Mouse (Mus musculus) adrenal gland (tissue): Measurements from ENCODE around the gene Il6st.
"Not testable (repeated sequence)": the region's sequence is repeated elsewhere in the genome, so short reads cannot be mapped to it uniquely, and the experiment has no call there.

Source experiments
- intact Hi-C: fragments of 180-260 bp; cut with DNase I; formaldehyde crosslinking; loops from one replicate; pipeline ENCODE4 v1.15.1; 2025
- long read RNA-seq, 2 experiments: library from polyadenylated mRNA; unstranded; transcript quantifications; one replicate each; pipeline ENCODE4 v2.0.0; 2020; ENCODE audit warnings: borderline replicate concordance in 1 of 2; ENCODE audit not compliant: insufficient replicate concordance in 1 of 2

Gene Il6st
- long read RNA-seq, experiment 1, full-length matches to known transcripts, result 17 of 39 reads
- long read RNA-seq, experiment 1, partial matches to known transcripts, result 3 of 39 reads
- long read RNA-seq, experiment 1, other reads (novel, unspliced or antisense), result 19 of 39 reads
- long read RNA-seq, experiment 2, full-length matches to known transcripts, result 13 of 53 reads
- long read RNA-seq, experiment 2, partial matches to known transcripts, result 9 of 53 reads
- long read RNA-seq, experiment 2, other reads (novel, unspliced or antisense), result 31 of 53 reads

DNA sequence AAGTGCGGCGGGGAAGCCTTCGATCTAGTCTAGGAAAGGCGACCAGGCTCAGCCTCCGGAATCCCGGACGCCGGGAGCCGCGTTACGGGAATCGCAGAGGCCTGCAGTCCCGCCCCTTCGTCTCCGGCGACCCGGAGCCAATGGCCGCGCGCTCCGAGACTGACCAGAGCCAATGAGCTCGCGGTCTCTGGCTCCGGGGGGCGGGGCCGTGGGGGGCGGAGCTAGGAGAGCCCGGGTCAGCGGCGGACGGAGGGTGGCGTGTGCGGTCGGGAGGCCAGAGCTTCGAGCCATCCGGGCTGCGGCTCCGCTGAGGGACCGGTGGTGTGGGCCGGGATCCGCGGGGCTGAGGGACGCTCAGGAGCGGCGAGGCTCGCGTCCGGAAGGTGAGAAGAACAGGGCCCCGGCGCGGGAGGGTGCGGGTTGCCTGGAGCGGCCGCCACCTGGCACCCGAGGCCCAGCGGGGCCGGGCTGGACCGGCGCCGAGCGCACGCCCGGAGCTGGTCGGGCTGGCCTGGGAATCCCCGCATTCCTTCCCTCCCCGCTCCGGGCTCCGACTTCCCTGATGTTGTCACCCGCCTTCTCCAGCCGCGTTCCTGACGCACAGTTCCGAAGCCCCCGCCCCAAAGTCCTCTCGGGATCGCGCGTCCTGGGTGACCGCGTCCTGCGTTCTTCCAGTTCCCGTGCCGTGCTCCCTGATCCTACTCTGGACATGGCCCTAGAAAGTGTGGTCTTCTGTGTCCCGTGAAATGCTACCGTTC is at the start of gene Il6st:
Gene Il6st, plus strand, starts transcription at position 203 of the 758 bp plus-strand sequence.
- intact Hi-C loops, result loop anchor here (5.0 kb wide), 1 partner anchor 152 kb away; no protein-coding TSS in a partner anchor

DNA sequence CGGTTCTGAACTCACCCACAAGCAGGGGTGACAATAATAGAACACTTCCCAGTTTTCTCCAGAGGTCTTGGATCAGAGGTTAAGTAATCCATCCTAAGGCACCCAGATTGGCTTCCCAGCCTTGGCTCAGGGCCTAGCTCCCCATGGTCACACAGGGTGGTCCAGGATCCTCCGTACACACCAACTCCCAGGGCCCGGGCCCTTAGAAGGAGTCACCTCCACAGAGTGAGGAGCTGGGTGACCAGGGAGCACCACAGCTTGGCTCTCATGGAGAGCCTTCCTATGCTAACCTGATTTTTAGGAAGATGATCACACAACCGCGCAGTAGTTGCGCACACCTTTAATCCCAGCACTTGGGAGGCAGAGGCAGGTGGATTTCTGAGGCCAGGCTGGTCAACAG is 48.0 kb upstream of the Il6st start:
- intact Hi-C loops, result no loop called here

DNA sequence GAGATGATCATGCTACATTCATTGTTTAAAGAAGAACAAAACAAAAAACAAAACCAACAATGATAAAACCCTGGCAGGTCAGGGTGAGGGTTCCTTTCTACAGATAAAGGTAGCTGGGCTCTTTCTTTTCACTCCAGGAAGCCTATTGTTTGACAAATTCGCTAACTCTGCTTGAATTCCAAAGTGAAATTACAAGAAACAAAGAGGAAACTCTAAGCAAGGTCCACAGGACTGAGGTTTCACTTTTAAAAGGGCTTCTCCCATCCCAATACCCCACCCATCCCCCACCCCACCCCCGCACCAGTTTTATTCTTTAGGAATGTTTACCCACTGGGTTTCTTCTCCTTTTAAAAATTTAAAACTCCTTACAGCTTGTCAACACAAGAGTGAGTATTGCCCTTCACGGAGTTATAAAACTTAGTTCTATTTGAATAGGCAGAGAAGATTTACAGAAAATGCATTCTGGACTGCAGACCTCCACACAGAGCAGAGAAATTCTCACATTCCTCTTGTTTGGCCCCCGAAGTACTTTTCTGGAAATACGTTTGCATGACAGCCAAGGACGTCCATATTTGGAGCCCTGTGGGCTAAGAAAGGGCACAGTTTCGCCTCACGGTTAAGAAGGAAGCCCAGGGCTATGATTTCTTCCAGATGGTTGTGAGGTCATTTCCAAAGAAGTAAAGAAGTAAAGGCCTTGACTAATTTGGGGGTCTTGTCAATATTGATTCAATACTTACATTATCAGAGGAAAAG is 47.3 kb upstream of the Il6st start:
- intact Hi-C loops, result no loop called here

DNA sequence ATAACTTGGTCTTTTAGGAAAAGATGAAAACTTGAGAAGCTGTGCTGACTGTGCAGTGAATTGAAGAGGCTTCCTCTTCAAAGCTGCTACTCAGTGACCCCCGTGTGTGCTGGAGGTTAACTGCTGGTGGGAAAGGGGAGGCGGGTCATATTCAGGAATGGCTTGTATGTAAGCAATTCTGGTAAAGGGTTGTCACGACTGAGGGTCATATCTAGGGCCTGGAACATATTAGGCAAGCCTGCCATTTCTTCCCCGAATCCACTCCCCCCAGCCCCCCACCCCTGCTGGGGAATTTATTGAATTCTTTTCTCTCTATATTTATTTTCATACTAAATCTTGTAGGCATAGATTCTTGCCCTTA is 46.7 kb upstream of the Il6st start:
- intact Hi-C loops, result no loop called here

DNA sequence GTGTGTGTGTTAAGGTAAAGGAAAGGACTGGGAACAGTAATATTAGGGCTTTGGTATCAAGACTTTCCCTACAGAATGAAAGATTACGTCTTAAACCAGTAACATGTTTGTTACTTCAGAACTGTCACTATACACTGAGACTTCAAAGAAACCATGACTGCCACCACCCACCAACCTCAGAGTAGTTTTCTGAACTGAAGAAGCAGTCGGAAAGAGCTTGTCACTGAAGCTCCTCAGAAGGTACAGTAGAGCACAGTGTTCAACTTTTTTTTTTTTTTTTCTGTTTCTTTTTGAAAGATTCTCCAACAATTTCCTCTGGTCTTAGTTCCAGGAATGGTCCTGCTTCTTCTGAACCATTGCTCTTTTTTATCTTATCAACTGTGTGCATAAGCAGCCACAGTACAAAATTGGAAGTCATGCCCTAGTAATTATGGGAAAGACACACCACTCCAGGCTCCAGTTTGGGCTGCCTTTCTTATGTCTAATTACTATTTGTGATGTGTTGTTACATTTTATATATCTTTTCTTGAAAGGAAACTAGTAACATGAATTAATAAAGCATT is 45.9 kb upstream of the Il6st start:
- intact Hi-C loops, result no loop called here

DNA sequence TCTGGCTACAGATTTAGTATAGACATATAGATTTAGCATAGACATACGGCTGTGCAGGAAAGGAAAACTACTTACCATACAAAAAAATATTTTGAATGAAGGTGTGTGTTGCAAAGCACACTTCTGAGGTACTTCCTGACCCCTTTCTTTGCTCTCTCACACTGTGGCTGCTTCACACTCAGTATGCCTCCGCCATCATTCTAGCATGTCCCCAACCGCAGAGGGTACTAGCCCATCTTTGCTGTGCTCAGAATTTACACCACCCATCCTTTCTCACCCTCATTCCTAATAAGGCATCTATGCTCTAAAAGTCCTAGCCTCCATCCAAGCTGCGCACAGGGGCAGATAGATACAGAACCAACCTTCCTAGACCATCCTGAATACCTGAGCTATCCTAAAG is 45.3 kb upstream of the Il6st start:
- intact Hi-C loops, result no loop called here

DNA sequence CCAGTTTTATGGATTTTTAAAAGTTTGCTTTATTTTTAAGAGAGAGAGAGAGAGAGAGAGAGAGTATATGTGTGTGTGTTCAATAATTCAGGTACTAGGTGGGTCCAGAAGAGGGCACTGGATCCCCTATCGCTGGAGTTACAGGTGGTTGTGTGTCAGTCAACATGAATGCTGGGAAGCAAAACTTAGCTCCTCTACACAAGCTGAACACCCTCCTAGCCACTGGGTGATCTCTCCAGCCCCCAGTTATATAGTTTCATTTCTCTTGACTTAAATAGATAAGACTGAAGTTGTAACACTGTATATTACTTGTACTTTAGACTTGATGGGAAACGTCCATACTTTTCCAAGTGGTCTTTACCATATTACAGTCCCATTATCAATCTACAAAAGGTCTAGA is 39.7 kb upstream of the Il6st start:
- intact Hi-C loops, result no loop called here

DNA sequence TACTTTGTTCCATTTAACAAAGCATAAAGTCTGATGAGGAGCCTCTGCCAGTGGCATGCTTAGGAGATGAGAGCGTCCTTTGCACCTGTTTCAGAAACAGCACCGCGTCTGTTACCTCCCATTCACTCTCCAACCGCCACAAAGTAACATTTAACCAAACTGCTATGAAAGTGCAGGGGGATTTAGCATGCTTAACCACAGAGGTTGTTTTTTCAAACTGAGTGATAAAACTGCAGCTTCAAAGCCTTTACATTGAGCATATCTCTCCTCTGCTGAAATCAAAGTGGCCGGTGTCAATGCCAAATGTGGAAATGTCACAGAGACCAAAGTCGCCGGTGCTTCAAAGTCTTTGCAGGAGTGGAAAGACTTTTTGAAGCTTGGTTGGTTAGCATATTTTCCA is 39.2 kb upstream of the Il6st start:
- intact Hi-C loops, result no loop called here

DNA sequence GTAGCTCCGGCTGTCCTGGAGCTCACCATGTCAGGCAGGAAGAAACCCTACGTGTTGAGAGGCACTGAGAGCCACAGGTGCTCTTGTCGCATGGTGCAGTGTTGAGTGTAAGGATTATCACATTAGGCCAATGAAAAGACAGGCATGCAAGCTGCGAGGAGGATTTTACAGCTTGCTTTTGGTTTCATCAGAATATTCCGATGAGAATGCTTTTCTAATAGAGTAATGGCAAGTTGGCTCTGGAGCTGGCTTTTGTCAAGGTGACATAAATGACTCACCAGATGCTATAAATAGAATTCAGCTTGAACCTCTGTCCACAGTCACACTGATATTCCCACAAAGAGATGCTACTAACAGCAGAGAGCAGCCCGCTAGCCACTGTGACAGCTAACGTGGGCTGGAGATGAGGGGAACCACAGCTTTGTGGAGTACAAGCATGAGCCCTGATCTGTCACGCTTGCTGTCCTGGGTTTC is 38.7 kb upstream of the Il6st start:
- intact Hi-C loops, result no loop called here

DNA sequence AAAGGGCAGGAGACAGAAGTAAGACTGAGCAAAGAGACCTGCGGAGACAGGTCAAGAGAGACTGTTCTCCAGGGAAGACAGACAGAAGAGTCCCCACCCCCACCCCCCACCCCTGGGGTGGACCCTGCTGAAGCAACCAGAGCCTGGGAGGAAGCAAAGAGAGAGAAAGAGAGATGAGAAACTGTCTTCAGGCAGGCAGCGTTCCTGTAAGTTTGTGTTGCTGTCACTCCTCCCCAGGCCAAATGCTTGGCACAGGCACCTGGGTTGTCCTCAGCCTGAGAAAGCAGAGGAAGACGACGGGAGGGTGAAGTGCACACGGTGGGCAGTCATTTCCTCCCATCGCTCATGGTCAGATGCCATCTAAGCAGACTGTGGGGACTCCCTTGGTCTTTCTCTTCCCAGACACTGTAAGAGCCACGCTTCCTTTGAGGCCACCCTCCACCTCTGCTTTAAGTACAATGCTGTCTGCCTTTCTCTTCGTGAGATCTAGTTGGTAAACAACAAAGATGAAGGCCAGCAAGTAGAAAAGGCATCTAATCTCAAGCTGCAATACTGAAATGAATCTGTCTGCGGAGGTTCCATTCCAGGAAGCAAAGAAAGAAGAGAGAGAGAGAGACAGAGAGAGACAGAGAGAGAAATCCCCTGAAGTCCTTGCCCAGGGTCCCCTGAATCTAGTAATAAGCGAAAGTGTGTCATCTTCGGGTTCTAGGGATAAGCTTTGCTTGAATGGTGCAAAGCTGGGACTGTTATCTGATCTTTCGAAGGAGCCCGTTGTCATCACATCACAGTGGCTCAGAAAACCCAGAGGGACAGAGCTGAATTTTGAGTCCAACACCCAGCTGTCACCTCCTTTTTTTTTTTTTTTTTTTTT is 37.4 kb upstream of the Il6st start:
- intact Hi-C loops, result no loop called here

DNA sequence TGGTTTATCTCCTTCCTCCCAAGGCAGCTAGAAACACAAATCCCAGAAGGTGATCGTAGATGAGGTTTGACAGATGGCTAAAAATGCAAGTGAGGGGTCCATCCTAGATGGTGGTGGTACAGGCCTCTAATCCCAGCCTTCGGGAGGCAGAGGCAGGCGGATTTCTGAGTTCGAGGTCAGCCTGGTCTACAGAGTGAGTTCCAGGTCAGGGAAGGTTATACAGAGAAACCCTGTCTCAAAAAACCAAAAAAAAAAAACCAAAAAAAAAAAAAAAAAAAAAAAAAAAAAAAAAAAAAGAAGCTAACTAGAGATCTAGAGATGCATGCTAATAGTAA is 36.8 kb upstream of the Il6st start:
- intact Hi-C loops, result not testable (repeated sequence)

DNA sequence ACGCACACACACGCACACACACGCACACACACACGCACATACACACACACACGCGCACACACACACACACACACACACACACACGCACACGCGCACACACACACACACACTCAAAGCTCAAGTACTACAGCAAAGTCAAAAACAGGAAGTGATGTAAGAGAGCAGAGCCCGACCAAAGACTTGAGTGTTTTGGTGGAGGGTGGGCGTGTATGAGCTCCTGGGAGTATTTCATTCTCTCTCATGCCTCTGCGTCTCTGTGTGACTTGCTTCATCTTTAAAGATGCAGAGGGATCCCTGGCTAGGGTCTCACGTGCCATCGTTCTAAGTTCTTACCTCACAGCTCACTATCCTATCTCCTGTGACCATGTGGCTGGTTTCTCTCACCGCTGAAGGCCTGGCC is 36.3 kb upstream of the Il6st start:
- intact Hi-C loops, result no loop called here

DNA sequence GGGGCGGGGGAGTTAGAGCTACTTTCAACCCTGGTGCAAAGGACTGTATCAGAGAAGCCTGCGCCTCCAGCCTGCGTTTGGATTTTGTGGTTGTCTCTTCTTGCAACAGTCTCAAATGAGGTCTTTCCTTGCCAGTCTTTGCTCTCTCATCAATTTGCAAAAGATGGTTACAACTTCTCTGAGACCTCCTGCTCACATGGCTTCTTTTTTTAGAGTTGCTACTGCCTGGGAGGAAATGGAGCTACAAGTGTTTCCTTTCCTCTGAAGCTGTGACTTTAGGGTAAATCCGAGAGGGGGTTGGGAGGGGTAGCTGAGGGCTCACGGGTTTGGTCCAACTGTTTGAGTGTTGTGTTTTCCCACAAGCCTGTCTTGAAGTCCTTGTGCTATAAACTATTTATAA is 30.6 kb upstream of the Il6st start:
- intact Hi-C loops, result no loop called here

DNA sequence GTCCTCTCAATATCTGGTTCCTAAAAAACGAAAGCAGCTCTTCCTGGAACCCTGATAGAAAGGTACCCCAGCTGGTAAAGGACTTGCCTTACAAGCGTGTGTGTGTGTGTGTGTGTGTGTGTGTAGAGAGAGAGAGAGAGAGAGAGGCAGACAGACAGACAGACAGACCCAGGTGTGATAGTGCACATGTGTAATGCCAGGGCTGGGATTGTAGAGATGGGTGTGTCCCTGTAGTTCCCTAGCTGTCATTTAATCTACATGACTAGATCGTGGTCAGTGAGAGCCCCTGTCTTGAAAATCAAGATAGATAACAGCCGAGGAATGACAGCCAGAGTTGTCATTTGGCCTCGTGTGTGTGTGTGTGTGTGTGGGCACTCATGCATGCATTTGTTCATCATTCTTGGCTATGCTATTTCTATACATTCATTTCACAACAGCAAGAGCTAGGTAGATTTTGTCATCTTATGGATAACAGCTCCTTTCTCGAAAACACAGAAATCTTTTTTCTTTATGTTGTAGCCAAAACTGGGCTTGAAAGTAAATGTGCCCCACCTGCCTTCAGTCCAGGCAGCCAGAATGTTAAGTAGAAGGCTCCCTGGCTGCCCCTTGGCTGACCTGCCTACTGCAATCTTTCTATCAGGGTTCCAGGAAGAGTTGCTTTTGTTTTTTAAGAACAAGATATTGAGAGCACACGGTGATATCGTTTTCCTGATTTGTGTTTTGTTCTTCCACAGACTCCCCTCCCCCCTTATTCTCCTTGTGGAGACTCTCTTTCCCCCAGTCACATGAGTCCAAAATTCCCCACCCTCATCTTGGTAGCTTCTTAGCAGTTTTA is 28.4 kb upstream of the Il6st start:
- intact Hi-C loops, result no loop called here

DNA sequence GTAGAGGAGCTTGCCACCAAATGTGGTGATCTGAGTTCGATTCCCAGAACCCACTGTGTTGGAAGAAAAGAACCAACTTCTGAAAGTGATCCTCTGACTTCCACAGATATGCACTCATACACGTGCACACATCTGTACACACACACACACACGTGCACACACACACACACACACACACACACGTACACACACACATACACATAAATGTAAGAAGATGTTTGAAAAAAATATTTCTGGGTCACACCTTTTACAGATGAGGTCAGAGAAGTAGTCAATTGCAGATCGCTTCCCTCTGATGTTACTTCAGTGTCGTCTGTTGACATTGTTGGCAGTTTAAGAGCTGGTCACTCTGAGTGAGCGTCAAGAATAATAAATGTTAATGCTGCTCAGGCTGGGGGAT is 27.6 kb upstream of the Il6st start:
- intact Hi-C loops, result no loop called here

DNA sequence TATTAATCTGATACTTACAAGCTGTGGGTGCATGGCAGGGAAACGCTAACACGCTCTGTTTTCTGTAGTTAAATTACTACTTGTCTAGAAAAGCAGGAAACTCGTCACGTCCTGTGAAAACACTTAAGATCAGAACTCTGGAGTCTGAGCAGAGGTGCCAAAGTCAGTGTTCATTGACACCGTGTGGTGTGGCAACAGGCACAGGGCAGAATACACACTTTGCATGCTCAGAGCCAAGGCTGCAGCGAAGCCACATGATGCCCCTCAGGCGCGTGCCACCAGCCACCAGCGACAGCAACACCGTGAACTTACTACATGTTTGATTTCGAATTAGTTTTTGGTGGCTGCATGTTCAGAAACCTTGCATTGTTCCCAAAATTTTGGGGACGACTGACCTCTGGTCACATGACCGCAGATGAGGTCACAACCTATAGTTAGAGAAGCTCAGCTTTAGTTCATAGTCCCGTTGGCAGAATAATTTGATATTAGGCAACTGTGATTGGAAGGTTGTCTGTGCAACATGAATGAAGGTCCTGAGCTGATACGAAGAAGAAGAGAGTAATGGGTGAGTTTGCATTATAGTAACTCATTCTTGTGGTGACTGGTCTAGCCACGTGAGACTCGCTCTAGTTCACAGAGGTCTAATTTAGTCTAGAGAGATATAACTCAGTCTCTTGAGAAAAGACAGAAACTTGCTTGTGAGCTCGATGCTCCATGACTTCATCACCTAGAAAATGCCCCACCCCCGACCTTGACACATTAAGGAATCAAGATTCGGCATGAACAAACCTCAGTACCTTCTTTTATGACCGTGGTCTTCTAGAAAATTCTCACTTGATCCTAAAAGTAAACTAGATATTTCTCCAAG is 25.6 kb upstream of the Il6st start:
- intact Hi-C loops, result no loop called here

DNA sequence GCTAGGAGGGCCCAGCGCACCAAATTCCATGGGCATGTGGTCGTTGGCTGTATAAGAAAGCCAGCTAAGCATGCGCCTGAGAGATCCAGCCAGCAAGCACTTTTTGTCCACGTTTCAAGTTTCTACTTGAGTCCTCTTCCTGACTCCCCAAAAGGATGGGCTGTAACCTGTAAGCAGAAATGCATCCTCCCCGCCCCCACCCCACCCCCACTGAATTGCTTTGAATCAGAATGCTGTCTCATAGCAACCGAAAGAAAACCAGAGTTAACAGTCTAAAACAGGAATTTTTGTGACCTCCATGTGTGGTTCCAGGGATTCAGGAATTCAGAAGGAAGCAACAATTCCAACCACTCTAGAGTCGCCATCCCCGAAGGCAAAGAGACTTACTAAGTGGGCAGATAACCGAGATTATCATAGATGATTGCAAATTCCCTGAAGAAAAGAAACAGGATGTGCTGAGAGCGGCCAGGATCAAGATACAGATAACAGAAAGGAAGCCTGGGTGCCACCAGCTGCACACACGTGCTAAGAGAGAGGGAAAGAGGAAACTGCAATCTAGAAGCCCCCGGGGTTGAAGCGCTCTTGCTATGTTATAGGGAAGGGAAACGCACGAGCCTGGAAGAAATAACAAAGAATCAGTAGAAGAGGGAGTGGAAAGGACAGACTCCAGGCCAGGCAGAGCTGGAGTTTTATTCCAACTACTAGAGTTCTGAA is 24.6 kb upstream of the Il6st start:
- intact Hi-C loops, result no loop called here

DNA sequence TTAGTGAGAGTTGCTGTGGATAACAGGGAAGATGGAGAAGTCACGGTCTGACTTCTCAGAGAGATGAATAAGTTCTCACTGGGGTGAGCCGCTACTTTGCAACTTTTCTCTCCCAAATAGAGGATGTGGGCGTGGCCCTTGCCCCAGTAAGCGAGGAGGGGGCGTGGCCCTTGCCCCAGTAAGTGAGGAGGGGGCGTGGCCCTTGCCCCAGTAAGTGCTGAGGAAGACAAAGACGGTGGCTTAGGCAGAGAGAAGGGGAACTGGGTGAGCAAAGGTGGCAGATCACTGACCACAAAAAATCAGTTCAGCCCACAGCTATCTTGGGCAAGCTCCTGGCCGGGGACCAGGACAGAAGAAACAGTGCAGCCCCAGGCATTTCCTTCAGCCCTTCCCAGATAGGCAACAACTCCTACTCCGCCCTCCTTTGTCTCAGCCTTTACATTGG is 23.9 kb upstream of the Il6st start:
- intact Hi-C loops, result no loop called here
